Mouse (Mus musculus) stomach, postnatal 0 days (tissue): ENCODE data around the gene Rsad1. TPM values are rescaled to one million over a fixed set of nuclear protein-coding genes. Genes with fewer than 3 reads are reported as not detected.

ENCODE experiments used
- ATAC-seq: fragments of 200-750 bp; cut with Nextera tagmentation; 2 replicates; pipeline ENCODE4 v1.8.0; 2017; ENCODE audit not compliant: low FRiP score, low TSS enrichment
- DNase-seq: peaks from one replicate; pipeline ENCODE4 v3.0.0-alpha.2; 2016; ENCODE audit warnings: low spot score
- H3K27ac ChIP-seq: fragments of 300-500 bp; sonication (generic); replicated peaks from 2 replicates; pipeline ENCODE4 v1.5.1; 2014; ENCODE audit warnings: mild to moderate bottlenecking, control low read depth
- H3K27me3 ChIP-seq: fragments of 300-500 bp; sonication (generic); 2 replicates; pipeline ENCODE4 v1.6.1; 2014; ENCODE audit warnings: low read length; ENCODE audit not compliant: control insufficient read depth, insufficient read depth
- H3K36me3 ChIP-seq: fragments of 300-500 bp; sonication (generic); 2 replicates; pipeline ENCODE4 v1.6.1; 2014; ENCODE audit warnings: low read length, mixed read lengths; ENCODE audit not compliant: control insufficient read depth, insufficient read depth
- H3K4me1 ChIP-seq: fragments of 300-500 bp; sonication (generic); replicated peaks from 2 replicates; pipeline ENCODE4 v1.6.1; 2014; ENCODE audit warnings: antibody characterized with exemption; ENCODE audit not compliant: control insufficient read depth, insufficient read depth
- H3K4me2 ChIP-seq: fragments of 300-500 bp; sonication (generic); replicated peaks from 2 replicates; pipeline ENCODE4 v1.6.1; 2014; ENCODE audit warnings: low read depth, mild to moderate bottlenecking, control low read depth, moderate library complexity
- H3K4me3 ChIP-seq: fragments of 300-500 bp; sonication (generic); 2 replicates; pipeline ENCODE4 v1.5.1; 2014; ENCODE audit warnings: low read depth, low read length, control low read depth
- H3K9ac ChIP-seq: fragments of 300-500 bp; sonication (generic); 2 replicates; pipeline ENCODE4 v1.6.1; 2014; ENCODE audit warnings: mild to moderate bottlenecking, low read length, control low read depth, mixed read lengths
- H3K9me3 ChIP-seq: fragments of 300-500 bp; sonication (generic); 2 replicates; pipeline ENCODE4 v1.6.1; 2016; ENCODE audit warnings: low read length; ENCODE audit not compliant: control insufficient read depth
- CTCF ChIP-seq: IDR thresholded peaks from 2 replicates; pipeline ENCODE4 v1.5.1; 2016; ENCODE audit warnings: antibody characterized with exemption, low read depth, mild to moderate bottlenecking, moderate library complexity
- EP300 ChIP-seq: optimal IDR thresholded peaks from 2 replicates; pipeline ENCODE3; 2016; ENCODE audit warnings: antibody characterized with exemption
- WGBS: fragments of 180-500 bp; shearing (Covaris S2); extraction: QIAGEN DNeasy Blood & Tissue Kit; methylation state at CpG from one replicate; pipeline ENCODE4 v1.1.7; 2014; 5-methylcytosine and 5-hydroxymethylcytosine counted together
- polyA plus RNA-seq: library from polyadenylated mRNA; unstranded; fragments of >200 nt; fragmentation: Nextera tagmentation; extraction: Ambion mirVana; gene quantifications from 2 replicates; pipeline ENCODE4 v1.2.1, GENCODE M21; 2015

Rsad1 gene
- polyA plus RNA-seq, 1 experiment from 2014 or later = 3.4 TPM

DNA sequence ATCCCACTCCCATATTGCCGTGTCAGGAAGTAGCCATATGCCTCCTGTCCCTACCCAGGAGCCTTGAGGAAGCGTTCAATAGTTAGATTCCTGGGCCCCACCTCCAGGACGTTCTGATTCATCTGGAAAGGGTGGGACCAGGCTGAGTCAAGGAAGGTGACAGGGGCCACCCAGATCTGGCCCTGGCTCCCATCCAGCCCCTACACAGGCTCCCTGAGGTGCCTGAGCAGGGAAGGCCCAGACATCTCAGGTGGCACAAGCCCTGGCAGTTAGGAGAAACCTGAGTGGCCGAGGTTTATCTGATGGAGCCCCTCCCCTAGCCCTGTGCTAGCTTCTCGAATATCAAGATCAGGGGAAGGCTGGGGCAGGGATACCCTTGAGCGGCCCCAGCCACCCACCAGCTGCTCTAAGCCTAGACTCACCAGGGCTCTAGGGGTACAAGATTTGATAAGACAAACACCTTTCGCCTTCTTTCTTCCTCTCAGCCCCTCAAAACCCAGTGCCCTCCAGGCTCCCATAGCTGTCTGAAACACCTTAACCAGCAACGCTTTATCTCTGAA, 10.2 kb downstream of the Rsad1 start:
- Histone ChIP-seq H3K27ac (peak overlapping the region; percentile 79), H3K9me3 (no peaks in the 10 kb centered on the region), H3K36me3 (no peaks in the 10 kb centered on the region), H3K27me3 (no peaks in the 10 kb centered on the region), H3K4me3 (no peak overlapping the region), H3K4me1 (no peaks in the 10 kb centered on the region), H3K9ac (no peak overlapping the region), H3K4me2 (no peak overlapping the region)
- ATAC-seq (peak; percentile 90), DNase-seq (peak; percentile 80)
- peak; percentile 15 for TF ChIP-seq EP300
- no peak for TF ChIP-seq CTCF
- 44% methylated on average over 8 of the region's 8 CpGs for WGBS

DNA sequence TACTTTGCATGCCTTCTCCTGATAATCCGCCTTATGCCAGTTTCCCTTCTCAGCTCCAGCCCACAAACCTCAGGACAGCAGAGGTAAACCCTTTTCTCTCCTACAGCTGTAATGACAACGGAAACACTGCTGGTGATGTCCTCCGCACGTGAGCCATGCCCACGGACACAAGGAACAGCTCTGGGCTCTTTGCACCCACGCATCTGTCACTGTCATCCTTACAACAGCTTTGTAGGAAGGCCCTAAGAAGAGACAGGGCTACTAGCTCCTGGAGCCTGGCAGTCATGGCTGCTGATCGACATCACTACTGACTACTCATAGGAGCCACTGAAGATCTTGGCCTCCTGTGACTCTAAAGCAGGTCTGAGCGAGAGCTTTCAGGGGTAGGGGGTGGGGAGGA, 15.9 kb downstream of the Rsad1 start:
- Histone ChIP-seq H3K4me2 (no peak overlapping the region), H3K27ac (no peak overlapping the region), H3K36me3 (no peaks in the 10 kb centered on the region), H3K27me3 (no peaks in the 10 kb centered on the region), H3K4me1 (no peaks in the 10 kb centered on the region), H3K4me3 (no peak overlapping the region), H3K9me3 (no peaks in the 10 kb centered on the region), H3K9ac (no peak overlapping the region)
- DNase-seq = no peak
- TF ChIP-seq EP300 = no peak
- no peak for TF ChIP-seq CTCF
- ATAC-seq = no peak
- WGBS = 76% methylated on average over 8 of the region's 8 CpGs

DNA sequence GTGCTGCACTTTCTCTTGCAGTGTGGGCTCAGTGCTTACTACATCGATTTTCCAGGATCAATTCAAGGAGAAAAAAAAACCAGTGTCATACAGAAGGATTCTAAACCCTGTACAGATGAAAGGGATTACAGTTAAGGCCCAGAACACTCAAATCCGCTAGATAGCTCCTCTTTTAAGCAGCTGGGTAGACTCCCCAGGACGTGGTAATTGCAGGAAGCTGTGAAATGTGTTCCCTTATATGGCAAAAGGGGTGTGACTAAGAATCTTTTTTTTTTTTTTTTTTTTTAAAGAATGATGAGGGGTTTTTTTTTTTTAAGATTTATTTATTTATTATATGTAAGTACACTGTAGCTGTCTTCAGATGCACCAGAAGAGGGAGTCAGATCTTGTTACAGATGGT, 20.2 kb downstream of the Rsad1 start:
- H3K4me3 ChIP-seq = no peak overlapping the region
- ATAC-seq = no peak
- DNase-seq = no peak
- H3K27ac ChIP-seq = no peak overlapping the region
- H3K36me3 ChIP-seq = no peaks in the 10 kb centered on the region
- H3K4me2 ChIP-seq = no peak overlapping the region
- H3K9me3 ChIP-seq = no peaks in the 10 kb centered on the region
- no peaks in the 10 kb centered on the region for H3K4me1 ChIP-seq
- H3K27me3 ChIP-seq = no peaks in the 10 kb centered on the region
- 34% methylated on average over 3 of the region's 3 CpGs for WGBS
- no peak overlapping the region for H3K9ac ChIP-seq
- TF ChIP-seq CTCF (no peak), EP300 (no peak)

DNA sequence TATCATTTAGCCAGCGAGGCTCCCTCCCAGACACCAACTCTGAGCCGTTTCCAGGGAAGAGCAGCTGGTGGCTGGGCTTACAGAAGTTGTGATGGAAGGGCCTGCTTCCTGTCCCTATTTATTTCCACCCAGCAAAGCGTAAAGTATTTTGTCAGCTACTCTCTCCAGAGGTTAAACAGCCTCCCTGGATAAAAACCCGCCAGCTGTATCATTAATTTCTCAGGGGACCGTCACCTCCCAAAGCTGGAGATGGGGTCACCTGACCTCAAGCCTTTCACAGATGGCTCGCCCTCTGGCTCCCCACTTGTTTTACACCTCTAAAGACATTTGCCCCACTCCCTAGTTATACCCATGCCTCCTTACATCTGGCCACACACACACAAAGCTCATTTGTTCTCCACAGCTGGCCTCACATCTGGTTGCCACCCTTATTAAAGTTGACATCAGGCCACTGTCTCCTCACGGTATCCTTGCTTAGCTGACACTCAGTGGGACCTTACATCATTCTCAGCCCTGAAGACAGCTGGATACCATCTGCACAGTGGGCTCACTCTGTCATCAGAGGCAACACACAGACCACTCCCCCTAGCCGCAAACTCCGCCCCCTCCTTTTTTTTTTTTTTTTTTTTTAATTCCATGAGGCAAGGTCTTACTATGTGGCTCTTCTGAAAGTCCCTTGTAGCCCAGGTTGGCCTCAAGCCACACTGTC, 22.7 kb downstream of the Rsad1 start:
- WGBS = 54% methylated on average over 9 of the region's 9 CpGs
- TF ChIP-seq CTCF (no peak), EP300 (no peak)
- Histone ChIP-seq H3K36me3 (no peaks in the 10 kb centered on the region), H3K4me1 (no peaks in the 10 kb centered on the region), H3K9ac (no peak overlapping the region), H3K4me2 (no peak overlapping the region), H3K27me3 (no peaks in the 10 kb centered on the region), H3K4me3 (no peak overlapping the region), H3K27ac (no peak overlapping the region), H3K9me3 (no peaks in the 10 kb centered on the region)
- DNase-seq (no peak), ATAC-seq (peak; percentile 16; the same call in 1 of the 2 replicates)

DNA sequence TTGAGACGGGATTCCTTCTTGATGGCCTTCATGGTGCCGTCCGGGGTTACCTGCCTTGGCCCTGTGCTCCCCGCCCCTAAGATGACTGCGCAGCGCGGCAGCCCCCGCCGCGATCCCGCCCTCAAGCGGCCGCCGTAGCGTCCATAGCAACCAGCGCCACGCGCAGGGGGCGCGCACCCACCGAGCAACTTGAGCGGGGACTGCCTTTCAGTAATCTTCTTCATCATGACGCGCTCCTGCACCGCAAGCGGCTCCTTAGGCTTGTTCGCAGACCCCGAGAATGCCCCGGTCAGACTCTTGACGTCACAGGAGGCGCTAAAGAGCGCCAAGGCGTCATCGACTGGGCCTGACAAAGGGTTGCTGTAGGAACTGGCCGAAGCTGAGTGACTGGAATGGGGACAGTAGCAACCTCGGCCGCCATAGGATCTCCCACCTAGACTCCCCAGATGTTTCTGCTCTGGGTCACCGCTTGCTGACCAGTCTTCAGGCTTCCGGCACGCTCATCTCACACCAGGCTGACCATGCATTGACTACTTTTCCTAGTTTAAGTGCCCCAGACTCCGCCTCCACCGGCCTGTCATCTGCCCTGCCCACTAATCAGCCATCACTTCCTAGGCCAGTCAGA, 27.7 kb downstream of the Rsad1 start, which contains the start of gene Mycbpap:
Gene Mycbpap, minus strand, starts transcription at position 524 of the 625 bp plus-strand sequence.
- no peak within 1 kb of the TSS for H3K27ac ChIP-seq
- H3K9me3 ChIP-seq = no peaks in the 10 kb centered on the region
- peak within 1 kb of the TSS; percentile 82 for H3K4me2 ChIP-seq
- H3K4me1 ChIP-seq = 0 out of 2 replicates have a peak, but pooled peaks cover 3% of the 10 kb centered on the region
- H3K27me3 ChIP-seq = no peaks in the 10 kb centered on the region
- WGBS = 2% methylated on average over 42 of the region's 42 CpGs
- no peaks in the 10 kb centered on the region for H3K36me3 ChIP-seq
- H3K9ac ChIP-seq = peak within 1 kb of the TSS; percentile 70
- TF ChIP-seq CTCF (peak; percentile 45), EP300 (no peak)
- peak; percentile 73 for ATAC-seq
- H3K4me3 ChIP-seq = peak within 1 kb of the TSS; percentile 53
- peak; percentile 72 for DNase-seq

DNA sequence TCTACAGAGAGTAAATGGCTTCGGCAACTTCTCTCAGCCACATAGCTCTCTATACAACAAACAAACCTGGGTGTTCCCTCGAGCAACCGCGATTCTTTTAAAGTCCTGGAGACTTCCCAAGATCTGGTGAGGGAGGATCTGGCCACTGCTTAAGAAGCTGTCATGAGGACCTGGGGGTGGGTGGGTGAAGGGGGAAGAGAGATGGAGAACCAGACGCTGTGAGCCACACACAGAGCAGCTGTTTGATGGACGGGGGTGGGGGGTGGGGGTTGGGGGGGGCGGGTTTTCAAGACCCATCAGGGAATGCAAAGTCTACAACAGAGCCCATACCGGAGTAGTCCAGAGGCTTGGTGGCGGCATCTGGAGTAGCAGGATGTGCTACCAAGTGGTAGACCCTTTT, 35.6 kb downstream of the Rsad1 start:
- Histone ChIP-seq H3K27me3 (no peaks in the 10 kb centered on the region), H3K4me3 (no peak overlapping the region), H3K27ac (no peak overlapping the region), H3K9me3 (no peaks in the 10 kb centered on the region), H3K36me3 (no peaks in the 10 kb centered on the region), H3K4me1 (no peaks in the 10 kb centered on the region), H3K4me2 (no peak overlapping the region), H3K9ac (no peak overlapping the region)
- TF ChIP-seq EP300 = no peak
- TF ChIP-seq CTCF = no peak
- ATAC-seq (peak; percentile 10; the same call in 1 of the 2 replicates), DNase-seq (no peak)
- 19% methylated on average over 9 of the region's 9 CpGs for WGBS
